Mouse (Mus musculus): Measurements from ENCODE around the gene Col24a1. TPM values are rescaled to one million over a fixed set of nuclear protein-coding genes. Genes with fewer than 3 reads are reported as not detected.

Col24a1 gene
- total RNA-seq, 2 experiments from 2014 or later: 1.9 to 2.6 TPM

GRCm38 (mm10) chr3:145556206-145556605, 263.9 kb downstream of the Col24a1 start:
- no peak for DNase-seq (ENCODE audit: low spot score in 2 of 2)

- DNase-seq (ENCODE audit: low spot score in 2 of 2): no peak
Measured at GRCm38 (mm10) chr3:145559675-145560074, 267.4 kb downstream of the Col24a1 start.

DNA sequence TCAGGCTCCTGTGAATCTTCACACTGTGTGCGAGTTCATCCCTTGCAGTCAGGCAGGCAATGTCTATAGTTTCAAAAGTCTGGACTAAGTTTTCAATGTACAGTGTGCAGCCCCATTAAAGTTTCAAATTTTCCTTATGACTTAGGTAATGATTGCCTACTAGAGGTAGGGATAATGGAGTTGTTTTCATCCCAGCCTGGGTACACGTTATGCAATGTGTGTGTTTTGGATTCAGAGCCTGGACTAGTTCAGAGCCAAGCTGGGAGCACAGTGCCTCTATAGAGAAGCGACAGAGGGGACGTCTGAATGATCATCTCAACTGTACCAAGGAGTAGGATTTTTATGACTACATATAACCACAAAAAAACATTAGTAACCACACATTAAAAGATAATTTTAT, 267.8 kb downstream of the Col24a1 start:
- DNase-seq (ENCODE audit: low spot score in 2 of 2): no peak

- no peak for DNase-seq (ENCODE audit: low spot score in 2 of 2)
Measured at GRCm38 (mm10) chr3:145574468-145574867, 282.2 kb downstream of the Col24a1 start.

DNA sequence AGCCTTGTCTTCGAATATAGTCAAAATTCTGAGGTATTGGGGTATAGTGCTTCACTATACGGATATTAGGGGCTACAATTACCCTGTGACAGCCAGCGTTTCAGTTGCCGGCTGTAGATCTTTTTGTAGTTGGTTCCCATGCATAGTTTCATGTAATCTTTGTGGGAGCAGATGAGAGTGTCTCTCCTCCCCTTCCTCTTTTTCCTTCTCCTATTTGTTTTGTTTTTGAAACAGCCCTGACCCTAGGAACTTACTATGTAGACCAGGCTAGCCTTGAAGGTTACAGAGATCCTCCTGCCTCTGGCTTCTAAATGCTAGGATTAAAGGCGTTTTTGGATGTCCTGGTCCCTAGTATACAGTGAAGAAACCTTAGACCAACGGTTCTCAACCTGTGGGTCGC, 283.1 kb downstream of the Col24a1 start:
- DNase-seq (ENCODE audit: low spot score in 2 of 2): no peak

- peak; percentile 94 for DNase-seq (ENCODE audit: low spot score in 2 of 2)
Measured at GRCm38 (mm10) chr3:145575743-145576481, 283.6 kb downstream of the Col24a1 start, which contains the start of gene Znhit6. Gene Znhit6, plus strand, starts transcription at chr3:145576205.

GRCm38 (mm10) chr3:145576482-145576822, 284.2 kb downstream of the Col24a1 start:
- DNase-seq (ENCODE audit: low spot score in 2 of 2): no peak

DNA sequence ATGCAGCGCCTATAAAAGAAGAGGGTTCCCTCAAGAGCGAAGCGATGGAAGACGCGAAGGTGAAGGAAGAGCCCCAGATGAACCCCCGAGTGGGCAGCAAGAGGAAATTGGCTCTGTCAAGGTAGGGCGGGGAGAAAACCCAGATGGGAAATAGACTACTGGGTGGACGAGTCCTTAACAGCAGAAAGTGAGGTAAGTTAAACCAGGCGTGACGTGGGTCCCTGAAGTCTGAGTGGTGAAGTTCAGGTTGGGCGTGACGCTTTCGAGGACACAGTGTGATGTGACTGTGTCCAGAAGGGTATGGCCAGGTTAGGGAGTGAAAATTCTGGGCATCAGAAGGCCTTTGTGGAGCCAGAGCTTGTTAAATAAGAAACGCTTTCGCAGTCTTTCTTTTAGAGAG, 284.6 kb downstream of the Col24a1 start:
- DNase-seq (ENCODE audit: low spot score in 2 of 2): no peak

DNA sequence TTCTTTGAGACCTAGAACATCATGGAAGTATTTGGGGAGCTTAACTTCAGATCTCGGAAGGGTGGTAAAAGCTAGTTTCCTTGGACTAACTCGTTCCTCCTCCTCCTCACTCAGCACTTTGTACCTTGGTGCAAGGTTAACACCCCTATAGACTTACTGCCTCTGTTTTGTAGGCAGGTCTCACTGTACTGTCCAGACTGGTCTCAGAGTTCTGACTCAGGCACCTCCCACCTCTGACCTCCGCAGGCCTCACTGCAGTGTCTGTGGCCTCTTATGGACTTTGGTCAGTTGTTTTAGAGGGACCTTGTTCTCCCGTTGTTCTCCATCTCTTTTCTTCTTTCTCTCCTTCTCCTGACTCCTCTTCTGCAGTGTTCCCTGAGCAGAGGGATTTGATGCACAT, 290.8 kb downstream of the Col24a1 start:
- no peak for DNase-seq (ENCODE audit: low spot score in 2 of 2)

- no peak for DNase-seq (ENCODE audit: low spot score in 2 of 2)
Measured at GRCm38 (mm10) chr3:145583522-145584200, 291.4 kb downstream of the Col24a1 start.

GRCm38 (mm10) chr3:145590562-145590961, 298.3 kb downstream of the Col24a1 start:
- no peak for DNase-seq (ENCODE audit: low spot score in 2 of 2)

DNA sequence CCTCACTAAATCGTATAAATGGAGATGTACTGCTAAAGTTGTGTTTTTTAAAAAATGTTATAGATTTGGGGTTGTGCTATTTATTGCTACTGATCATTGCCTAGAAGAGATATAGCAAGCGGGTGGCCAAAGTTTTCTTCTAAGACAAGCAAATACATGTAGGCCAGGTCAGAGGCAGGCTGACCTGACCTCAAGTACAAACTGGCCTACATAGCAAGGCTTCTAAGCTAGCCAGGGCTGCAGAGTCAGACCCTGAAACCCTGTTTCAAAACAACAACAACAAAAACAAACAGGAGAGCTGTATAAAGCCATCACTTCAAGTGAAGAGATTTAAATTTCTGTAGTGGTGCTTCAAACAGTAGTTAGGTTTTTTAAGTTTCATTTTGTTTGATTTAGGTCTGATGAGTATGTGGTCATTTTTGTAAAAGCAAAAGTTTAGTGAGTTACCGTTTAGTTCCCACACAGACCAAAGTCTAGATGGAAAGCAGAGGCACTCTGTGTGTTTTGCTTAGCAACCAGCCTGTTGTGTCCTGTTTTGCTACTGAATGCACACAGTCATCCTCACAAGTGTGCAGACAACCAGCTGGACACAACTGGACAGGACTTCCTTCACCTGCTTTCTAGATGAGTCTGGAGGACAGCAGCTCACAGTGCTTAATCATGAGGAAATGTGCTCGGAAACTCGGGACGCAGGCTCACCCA, 299.7 kb downstream of the Col24a1 start:
- no peak for DNase-seq (ENCODE audit: low spot score in 2 of 2)

DNA sequence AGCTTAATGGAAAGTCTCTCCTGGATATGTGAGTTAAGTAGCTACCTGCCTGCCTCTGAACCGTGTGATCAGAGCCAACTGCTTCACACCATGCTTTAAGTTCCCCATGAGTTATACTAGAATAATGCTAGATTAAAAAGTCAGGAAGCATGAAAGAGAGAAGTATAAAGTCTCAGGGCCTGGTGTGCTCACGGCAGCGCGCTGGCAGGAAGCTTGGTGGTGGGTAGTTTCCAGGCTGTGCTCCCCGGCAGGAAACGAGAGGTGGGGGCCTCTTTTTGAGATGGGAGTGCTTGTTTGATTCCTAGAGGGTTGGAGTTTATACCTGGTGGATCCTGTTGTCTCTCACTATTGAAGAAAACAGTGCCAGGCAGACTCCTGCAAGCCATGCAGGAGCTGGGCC, 303.1 kb downstream of the Col24a1 start:
- no peak for DNase-seq (ENCODE audit: low spot score in 2 of 2)

DNA sequence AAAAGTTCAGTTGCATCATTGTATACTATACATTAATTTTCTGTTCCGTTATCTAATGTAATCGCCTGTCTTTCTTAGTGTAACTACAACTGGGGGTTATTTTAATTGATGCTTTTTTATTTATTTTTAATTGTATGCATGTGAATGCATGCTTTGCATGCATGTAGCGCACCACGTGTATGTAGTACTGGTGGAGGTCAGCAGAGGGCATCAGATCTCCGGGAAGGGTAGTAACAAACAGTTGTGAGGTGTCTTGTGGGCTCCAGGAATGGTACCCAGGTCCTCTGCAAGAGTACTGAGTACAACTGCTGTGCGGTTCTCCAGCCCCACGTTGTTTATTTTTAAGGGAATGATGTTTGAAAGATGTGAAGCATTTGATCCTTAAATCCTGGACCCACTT, 306.8 kb downstream of the Col24a1 start:
- no peak for DNase-seq (ENCODE audit: low spot score in 2 of 2)

- DNase-seq (ENCODE audit: low spot score in 2 of 2): no peak
Measured at GRCm38 (mm10) chr3:145600801-145601200, 308.5 kb downstream of the Col24a1 start.

- no peak for DNase-seq (ENCODE audit: low spot score in 2 of 2)
Measured at GRCm38 (mm10) chr3:145601345-145601744, 309.1 kb downstream of the Col24a1 start.

Other genes starting within 250 kb of the Col24a1 start
- gene Clca2, start 193.0 kb upstream of the Col24a1 start, total RNA-seq (2021): not detected
- 10 to 100 TPM; 17.7 to 27.3 TPM for gene Odf2l, start 173.9 kb upstream of the Col24a1 start, total RNA-seq (2021)